Mouse (Mus musculus) mature B cell (primary cell): ENCODE measurements around the gene Fam71e2.

Experiments used
- in situ Hi-C: fragments of 300-500 bp; cut with MboI; formaldehyde crosslinking; loops from 2 replicates; pipeline ENCODE4 v1.14.3; 2019

Gene Fam71e2

DNA sequence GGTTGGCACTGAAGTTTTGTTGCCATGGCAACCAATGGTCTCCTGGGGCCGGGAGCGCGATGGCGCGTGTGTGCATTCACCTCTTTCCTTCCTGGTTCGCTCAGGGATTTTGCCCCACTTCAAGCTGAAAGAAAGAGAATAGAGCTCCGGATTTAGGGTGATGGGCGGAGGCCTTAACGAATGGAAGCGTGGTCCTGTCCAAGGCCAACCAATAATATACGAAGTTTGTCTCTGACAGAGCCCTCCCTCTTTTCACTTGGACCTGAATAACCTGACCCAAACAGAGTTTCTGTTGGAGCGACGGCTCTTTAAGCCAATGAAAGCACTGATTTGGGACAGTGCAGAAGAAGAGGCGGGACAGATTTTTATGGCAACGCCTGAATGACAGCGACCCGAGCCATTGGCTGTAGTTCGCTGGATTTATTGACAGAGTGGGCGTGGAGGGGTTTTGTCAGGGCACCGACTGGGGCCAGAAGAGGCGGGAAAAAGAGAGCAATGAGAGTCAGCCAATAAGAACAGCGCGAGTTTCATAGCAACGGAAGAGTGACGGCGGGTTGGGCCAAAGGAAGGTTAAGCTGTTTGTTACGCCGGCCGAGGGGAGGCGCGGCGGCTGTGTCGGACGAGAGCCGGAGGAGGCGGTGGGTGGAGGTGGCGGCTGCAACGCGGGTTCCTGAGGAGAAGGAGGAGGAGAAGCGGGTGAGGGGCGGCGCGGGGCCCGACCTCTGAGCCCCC is 31.4 kb downstream of the Fam71e2 start, which contains the start of gene Kmt5c:
TSS of gene Kmt5c (plus strand) at position 572 of the 732 bp plus-strand sequence.
- in situ Hi-C loops = no loop called here

DNA sequence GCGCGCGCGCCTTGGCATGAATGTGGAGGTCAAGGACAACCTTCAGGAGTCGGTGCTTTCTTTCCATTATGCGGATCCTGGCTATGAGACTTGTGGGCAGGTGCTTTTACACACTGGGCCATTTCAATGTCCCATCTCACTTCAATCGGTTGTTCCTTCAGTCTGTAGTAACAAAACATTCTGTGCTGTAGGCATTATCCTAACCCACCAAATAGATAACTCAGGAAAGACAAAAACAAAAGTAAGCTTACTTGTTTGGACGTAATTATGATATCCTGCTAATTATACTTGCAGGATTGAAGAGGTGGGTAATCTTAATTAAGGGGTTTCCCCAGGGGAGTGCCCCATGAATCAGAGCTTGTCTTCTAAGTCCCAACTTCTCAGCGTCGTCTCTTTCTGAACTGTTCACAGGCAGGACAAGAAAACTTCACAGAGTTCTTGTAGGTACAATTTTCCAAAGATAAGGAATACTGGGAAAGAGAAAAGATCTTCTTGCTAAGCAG is 32.0 kb downstream of the Fam71e2 start:
- in situ Hi-C loops = no loop called here

DNA sequence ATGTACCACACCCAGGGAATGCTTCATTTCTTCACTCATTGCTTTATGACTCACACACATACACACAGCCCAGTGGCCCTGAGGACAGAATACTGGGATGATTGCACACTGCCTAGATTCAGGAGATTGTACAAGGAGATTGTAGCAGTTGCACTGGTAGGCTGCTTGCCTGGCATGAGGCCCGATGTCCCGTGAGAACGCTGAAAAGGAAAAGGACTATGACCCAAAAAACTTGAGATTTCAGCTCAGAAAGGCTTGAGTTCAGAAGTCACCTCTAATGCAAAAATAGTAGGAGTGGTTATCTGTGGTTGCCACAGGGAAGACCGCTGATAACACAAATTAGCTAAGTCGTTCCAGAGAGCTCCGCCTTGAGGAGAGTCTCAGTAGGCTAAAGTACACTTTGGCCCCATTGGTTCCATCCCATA is 38.1 kb downstream of the Fam71e2 start:
- in situ Hi-C loops = no loop called here

DNA sequence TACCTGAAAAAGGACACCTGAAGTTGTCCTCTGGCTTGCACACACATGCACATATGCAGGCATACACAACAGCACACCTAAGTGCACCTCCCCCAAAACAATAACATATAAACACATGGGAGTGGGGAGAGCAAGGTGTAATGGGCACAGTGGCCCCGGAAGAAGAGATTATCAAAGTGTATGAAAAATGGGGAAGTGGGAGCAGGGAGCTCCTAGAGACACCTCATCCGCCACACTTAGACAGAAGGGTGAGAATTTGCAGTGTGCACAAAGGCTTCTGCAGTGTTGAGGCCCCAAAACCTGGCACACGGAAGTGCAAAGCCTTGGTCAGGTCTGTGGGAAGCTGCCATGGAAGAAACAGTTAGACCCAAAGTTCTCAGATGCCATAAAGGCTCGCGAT is 40.0 kb downstream of the Fam71e2 start:
- in situ Hi-C loops = no loop called here

DNA sequence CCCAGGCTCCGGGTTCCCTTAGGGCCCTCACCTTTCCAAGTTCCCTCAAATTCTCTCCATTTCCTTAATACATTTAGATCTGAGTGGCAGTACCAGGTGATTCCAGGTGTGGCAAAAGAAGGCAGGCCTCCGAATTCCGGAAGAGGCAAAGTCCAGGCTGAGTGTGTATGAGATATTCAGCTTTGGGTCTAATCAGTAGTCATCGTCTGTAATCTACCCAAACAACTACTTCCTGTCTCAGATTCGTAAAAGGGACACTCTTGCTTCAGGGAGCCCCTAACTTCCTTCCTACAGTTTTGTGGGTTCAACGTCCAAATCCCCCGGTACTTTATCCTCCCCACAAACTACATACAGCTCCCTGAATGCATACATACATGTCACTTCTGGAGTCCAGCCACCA is 45.9 kb downstream of the Fam71e2 start, which contains the start of gene Tmem150b:
TSS of gene Tmem150b (minus strand) at position 81 of the 400 bp plus-strand sequence.
- in situ Hi-C loops = no loop called here

DNA sequence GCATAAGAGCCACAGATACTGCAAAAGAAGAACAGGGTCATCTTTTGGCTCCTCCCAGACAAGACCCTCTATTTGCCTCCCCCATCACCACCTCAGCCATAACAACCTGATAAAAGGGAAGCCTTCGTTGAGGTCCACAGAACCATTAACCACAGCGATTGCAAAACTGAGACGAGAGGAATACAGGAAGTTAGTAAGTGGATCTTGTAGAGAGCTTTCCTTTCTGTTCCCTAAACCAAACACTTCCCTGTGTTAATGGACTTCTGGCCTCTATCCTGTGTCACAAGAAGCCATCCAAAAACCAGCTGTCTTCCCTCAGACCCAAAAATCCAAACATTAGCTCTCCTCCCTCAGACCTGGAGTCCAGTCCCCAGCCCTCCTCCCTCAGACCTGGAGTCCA is 46.7 kb downstream of the Fam71e2 start:
- in situ Hi-C loops = no loop called here

DNA sequence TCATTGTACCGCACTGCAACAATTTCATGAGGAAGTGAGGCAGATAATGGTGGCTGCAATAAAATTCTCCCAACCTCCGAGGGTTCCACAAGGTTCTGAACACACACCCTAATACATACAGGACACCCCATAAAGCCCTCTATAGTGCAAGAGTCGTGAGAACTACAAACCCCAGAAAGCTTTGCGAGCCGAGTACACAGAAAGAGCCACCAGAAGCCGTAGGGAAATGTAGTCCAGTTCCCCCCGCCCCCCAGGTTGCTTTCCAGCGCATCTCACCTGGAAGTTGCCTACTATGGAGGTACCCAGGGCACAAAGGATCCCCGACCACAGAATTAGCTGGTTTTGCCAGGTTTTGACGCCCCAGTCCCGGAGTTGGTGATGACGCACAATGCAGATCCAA is 47.6 kb downstream of the Fam71e2 start:
- in situ Hi-C loops = no loop called here

DNA sequence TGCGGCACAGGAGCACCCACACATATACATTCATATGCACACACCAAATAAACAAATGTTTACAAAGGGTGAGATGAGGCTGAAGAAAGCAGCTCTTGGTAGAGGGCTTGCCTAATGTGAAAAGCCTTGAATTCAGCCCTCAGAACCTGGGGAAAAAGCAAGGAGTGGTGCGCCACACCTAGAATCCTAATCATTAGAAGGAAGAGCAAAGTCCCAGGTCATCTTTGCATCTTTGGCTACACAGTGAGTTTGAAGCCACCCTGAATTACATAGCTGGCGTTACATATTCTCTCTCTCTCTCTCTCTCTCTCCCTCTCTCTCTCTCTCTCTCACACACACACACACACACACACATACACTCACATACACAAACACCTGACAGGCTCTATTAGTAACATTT is 51.8 kb downstream of the Fam71e2 start:
- in situ Hi-C loops = no loop called here

DNA sequence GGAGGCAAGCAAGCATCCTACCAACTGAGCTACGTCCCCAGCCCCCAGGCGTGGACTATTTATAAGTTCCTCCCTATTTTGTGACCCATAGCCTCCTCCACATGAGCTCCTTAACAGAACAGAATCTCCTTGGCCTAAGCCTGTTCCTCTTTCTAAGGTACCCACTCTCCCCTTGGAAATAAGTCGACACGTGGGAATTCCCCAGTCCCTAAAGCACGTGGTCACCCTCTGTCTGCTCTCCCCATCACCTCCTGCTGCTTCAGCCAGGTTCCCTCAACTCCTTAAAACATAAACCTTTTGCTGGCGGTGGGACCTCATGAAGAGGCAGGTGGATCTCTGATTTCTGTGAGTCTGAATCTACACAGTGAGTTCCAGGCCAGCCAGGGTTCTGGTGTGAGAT is 54.1 kb downstream of the Fam71e2 start:
- in situ Hi-C loops = no loop called here

DNA sequence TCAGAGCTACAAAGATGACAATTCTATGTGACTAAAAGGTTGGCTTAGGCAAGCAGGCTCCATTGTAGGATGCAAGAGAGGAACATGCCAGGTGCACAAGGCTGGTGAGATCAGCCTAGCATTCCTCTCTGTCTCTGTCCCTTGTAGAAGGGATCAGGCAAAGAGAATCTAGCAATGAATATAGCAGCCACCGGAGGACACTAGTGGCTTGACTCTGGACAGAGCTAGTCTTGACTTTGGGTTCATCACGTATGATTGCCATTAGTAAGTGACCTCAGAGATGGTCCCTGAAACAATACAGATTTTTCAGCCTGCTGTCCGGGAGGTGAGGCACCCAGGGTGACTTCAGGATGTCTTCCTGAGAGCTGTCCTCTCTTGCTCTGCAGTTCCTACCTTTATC is 58.5 kb downstream of the Fam71e2 start:
- in situ Hi-C loops = no loop called here

DNA sequence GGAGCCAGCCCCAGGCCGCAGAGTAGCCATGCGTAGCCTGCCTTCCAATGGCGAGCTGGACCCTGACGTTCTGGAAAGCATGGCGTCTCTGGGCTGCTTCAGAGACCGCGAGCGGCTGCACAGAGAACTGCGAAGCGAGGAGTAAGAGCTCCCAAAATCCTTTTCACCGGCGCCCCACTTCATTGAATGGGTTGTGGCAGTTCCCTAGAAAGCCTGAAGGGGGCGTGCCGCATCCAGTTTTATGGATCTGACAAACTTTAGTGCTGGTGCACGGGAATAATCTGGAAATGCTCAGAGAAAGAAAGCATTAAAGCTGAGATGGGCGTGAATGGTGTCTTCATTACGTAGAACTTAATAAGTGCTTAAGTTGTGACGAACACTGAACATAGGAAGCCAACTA is 66.0 kb downstream of the Fam71e2 start:
- in situ Hi-C loops = no loop called here
